Mouse (Mus musculus): ENCODE measurements at regions not wholly inside any gene's neighbourhood (a gene's known extent, or its start where the extent isn't known, plus 50 kb on each side); places are given as distances from the start of the nearest gene placed in this dataset.

DNA sequence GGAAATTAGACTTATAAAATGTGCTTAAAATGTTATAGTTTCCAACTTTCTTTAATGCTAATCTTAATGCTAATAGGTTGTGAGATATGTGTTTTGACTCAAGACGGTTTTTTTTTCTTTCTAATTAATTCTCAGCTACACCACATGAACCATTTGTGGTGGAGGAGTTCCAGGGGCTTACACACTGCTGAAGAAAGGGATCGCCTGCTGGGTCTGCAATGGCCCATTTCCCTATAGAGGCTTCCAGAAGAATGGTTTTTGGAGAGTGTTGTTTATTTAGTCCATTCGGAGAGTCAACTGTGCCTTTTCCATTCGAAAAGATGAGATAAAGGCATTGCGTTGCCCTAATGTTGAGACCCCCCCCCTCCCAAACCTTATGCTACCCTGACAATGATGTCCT is 125.6 kb upstream of the Mycn start:
- H3K27me3 ChIP-seq (ENCODE audit: control insufficient read depth, insufficient read depth, low read length) = no peaks in the 10 kb centered on the region
- no peaks in the 10 kb centered on the region for H3K9me3 ChIP-seq (replicated peaks; ENCODE audit: control insufficient read depth, low read length)
- H3K4me1 ChIP-seq (ENCODE audit: control insufficient read depth, insufficient read depth, low read length) = no peaks in the 10 kb centered on the region
- no peak overlapping the region for H3K4me2 ChIP-seq (ENCODE audit: low read depth, low read length)
- DNase-seq (ENCODE audit: low spot score) = no peak
- H3K4me3 ChIP-seq (ENCODE audit: low read depth, low read length) = no peak overlapping the region
- no peak overlapping the region for H3K27ac ChIP-seq (replicated peaks; ENCODE audit: low read depth, low read length)
- H3K36me3 ChIP-seq (replicated peaks; ENCODE audit: control insufficient read depth, insufficient read depth, low read depth, low read length) = no peaks in the 10 kb centered on the region
- no peak overlapping the region for H3K9ac ChIP-seq (replicated peaks; ENCODE audit: low read length)
- 60% methylated on average over 5 of the region's 5 CpGs for WGBS
- no peak for ATAC-seq (replicated peaks; ENCODE audit: insufficient number of reproducible peaks, low FRiP score, low TSS enrichment, low read depth)

DNA sequence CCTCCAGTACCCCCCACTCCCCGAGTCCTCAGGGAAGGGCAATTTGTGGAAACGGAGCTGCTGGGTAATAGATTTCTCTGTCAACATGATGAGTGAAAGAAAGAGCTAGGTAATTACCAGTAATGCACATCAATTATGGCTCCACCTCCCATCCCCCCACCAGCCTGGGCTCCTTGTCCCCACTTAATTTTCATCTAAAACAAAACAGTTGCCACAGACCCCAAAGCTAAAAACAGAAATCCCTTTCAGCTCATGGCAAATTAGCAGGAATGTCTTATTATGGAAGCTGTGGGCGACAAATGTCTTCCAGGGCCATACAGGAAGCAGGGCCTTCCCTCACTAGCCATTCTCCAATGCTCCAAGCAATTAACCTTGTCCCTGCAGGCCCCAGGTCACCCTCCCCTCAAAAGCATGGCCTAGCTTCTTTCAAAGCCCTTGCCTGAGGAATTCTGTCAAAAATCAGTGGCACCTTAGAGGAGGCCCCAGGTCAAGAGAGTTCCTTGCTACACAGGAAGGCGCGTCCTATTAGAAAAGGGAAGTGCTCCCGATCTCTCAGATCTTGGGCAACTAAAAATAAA is 125.0 kb upstream of the Mycn start:
- H3K27ac ChIP-seq (replicated peaks; ENCODE audit: low read depth, low read length) = no peak overlapping the region
- DNase-seq (ENCODE audit: low spot score) = peak; percentile 60

DNA sequence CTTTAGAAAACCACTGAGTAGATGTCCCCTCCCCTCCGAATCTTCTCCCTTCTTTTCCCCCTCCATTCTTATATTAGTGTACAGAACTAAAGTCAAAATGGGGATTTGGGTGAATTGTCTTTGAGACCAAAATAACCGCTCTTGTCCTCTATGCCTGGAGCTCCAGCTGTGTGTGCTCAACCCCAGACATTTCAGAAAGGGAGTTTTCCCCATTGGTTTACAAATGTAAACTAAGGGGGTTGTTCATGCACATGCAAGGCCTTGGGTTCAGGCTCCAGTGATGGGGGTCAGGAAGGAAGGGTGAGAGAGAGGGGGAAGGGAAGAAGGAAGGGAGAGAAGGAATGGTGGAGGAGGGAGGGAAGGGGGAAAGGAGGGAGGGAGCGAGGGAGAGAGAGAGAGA is 117.8 kb upstream of the Mycn start:
- Histone ChIP-seq H3K4me2 (ENCODE audit: low read depth, low read length) (no peak overlapping the region), H3K4me3 (ENCODE audit: low read depth, low read length) (no peak overlapping the region), H3K9ac (replicated peaks; ENCODE audit: low read length) (no peak overlapping the region), H3K36me3 (replicated peaks; ENCODE audit: control insufficient read depth, insufficient read depth, low read depth, low read length) (no peaks in the 10 kb centered on the region), H3K27ac (replicated peaks; ENCODE audit: low read depth, low read length) (no peak overlapping the region), H3K9me3 (replicated peaks; ENCODE audit: control insufficient read depth, low read length) (no peaks in the 10 kb centered on the region), H3K4me1 (ENCODE audit: control insufficient read depth, insufficient read depth, low read length) (no peaks in the 10 kb centered on the region), H3K27me3 (ENCODE audit: control insufficient read depth, insufficient read depth, low read length) (no peaks in the 10 kb centered on the region)
- DNase-seq (ENCODE audit: low spot score) (no peak), ATAC-seq (replicated peaks; ENCODE audit: insufficient number of reproducible peaks, low FRiP score, low TSS enrichment, low read depth) (no peak)
- WGBS = 80% methylated on average over 2 of the region's 3 CpGs

More for the DNA sequence above, 125.0 kb upstream of the Mycn start:
- Histone ChIP-seq H3K9ac (replicated peaks; ENCODE audit: low read length) (no peak overlapping the region), H3K9me3 (replicated peaks; ENCODE audit: control insufficient read depth, low read length) (no peaks in the 10 kb centered on the region), H3K4me2 (ENCODE audit: low read depth, low read length) (no peak overlapping the region), H3K4me1 (ENCODE audit: control insufficient read depth, insufficient read depth, low read length) (no peaks in the 10 kb centered on the region), H3K36me3 (replicated peaks; ENCODE audit: control insufficient read depth, insufficient read depth, low read depth, low read length) (no peaks in the 10 kb centered on the region), H3K27me3 (ENCODE audit: control insufficient read depth, insufficient read depth, low read length) (no peaks in the 10 kb centered on the region), H3K4me3 (ENCODE audit: low read depth, low read length) (no peak overlapping the region)
- 19% methylated on average over 6 of the region's 6 CpGs for WGBS
- ATAC-seq (replicated peaks; ENCODE audit: insufficient number of reproducible peaks, low FRiP score, low TSS enrichment, low read depth) = no peak

DNA sequence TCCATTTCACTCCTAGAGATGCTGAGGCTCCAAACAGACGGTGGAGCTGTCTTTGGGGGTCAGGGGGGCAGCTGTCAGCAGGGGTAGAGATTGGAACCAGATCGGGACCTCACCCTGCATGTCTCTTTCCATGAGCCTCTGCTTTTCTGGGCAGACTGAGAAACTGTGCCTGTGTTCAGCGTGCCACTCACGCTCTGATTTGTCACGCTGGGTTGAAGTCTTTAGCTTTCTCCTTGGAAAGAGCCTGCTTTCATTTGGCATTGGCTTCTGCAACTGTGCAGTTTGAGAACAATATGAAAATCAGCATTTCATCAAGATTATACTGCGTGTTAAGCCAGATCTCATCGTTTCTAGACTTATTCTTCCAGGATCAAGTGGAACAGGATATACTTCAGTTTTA is 114.5 kb upstream of the Mycn start:
- Histone ChIP-seq H3K27ac (replicated peaks; ENCODE audit: low read depth, low read length) (no peak overlapping the region), H3K4me1 (ENCODE audit: control insufficient read depth, insufficient read depth, low read length) (peaks cover 3% of the 10 kb centered on the region), H3K36me3 (replicated peaks; ENCODE audit: control insufficient read depth, insufficient read depth, low read depth, low read length) (no peaks in the 10 kb centered on the region), H3K27me3 (ENCODE audit: control insufficient read depth, insufficient read depth, low read length) (no peaks in the 10 kb centered on the region), H3K9ac (replicated peaks; ENCODE audit: low read length) (no peak overlapping the region), H3K4me3 (ENCODE audit: low read depth, low read length) (no peak overlapping the region), H3K4me2 (ENCODE audit: low read depth, low read length) (no peak overlapping the region), H3K9me3 (replicated peaks; ENCODE audit: control insufficient read depth, low read length) (no peaks in the 10 kb centered on the region)
- DNase-seq (ENCODE audit: low spot score) (no peak), ATAC-seq (replicated peaks; ENCODE audit: insufficient number of reproducible peaks, low FRiP score, low TSS enrichment, low read depth) (no peak)
- WGBS = 57% methylated on average over 7 of the region's 7 CpGs

DNA sequence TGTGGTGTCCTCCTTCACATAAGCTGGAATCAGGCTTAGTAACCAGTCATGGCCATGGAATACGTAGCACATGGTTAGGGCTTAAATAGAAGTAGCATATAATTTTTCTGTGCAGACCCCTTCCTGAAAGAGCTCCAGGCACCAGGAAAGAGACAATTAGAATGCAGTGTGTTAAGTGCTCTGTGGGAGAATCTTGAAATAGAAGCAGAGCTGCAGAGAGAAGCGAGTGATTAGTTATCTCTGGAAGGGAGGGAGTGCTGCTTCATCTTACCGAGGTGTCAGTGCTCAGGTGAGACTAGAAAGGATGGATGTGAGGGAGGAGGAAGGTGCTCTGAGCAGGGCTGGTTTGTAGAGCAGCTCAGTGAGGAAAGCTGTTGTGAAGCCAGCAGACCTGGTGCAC is 112.9 kb upstream of the Mycn start:
- DNase-seq (ENCODE audit: low spot score) (no peak), ATAC-seq (replicated peaks; ENCODE audit: insufficient number of reproducible peaks, low FRiP score, low TSS enrichment, low read depth) (no peak)
- H3K4me2 ChIP-seq (ENCODE audit: low read depth, low read length) = no peak overlapping the region
- H3K9ac ChIP-seq (replicated peaks; ENCODE audit: low read length) = no peak overlapping the region
- no peaks in the 10 kb centered on the region for H3K9me3 ChIP-seq (replicated peaks; ENCODE audit: control insufficient read depth, low read length)
- H3K4me1 ChIP-seq (ENCODE audit: control insufficient read depth, insufficient read depth, low read length) = peaks cover 5% of the 10 kb centered on the region
- H3K4me3 ChIP-seq (ENCODE audit: low read depth, low read length) = no peak overlapping the region
- no peaks in the 10 kb centered on the region for H3K27me3 ChIP-seq (ENCODE audit: control insufficient read depth, insufficient read depth, low read length)
- WGBS = 66% methylated on average over 3 of the region's 3 CpGs
- H3K36me3 ChIP-seq (replicated peaks; ENCODE audit: control insufficient read depth, insufficient read depth, low read depth, low read length) = no peaks in the 10 kb centered on the region
- no peak overlapping the region for H3K27ac ChIP-seq (replicated peaks; ENCODE audit: low read depth, low read length)

DNA sequence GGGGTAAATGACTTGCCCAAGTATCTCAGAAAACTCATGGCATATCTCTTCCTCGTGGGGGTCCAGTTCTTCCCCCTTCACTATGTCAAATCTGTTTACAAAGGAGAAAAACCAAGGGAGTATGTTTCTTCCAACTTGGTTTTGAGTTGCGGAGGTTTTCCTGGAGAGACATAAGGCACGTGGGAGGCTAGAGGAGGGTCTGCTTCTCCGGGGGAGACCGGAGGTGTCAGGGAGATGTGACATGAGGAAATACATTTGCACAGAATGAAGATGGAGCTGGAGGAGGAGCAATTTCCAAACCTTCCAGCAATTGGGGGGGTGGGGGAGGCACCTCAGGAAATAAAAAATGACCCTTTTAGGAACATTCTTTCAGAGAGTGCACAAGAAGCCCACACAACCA is 112.0 kb upstream of the Mycn start:
- Histone ChIP-seq H3K4me1 (ENCODE audit: control insufficient read depth, insufficient read depth, low read length) (peaks cover 6% of the 10 kb centered on the region), H3K4me2 (ENCODE audit: low read depth, low read length) (no peak overlapping the region), H3K27ac (replicated peaks; ENCODE audit: low read depth, low read length) (no peak overlapping the region), H3K36me3 (replicated peaks; ENCODE audit: control insufficient read depth, insufficient read depth, low read depth, low read length) (no peaks in the 10 kb centered on the region), H3K9ac (replicated peaks; ENCODE audit: low read length) (no peak overlapping the region), H3K9me3 (replicated peaks; ENCODE audit: control insufficient read depth, low read length) (no peaks in the 10 kb centered on the region), H3K27me3 (ENCODE audit: control insufficient read depth, insufficient read depth, low read length) (no peaks in the 10 kb centered on the region), H3K4me3 (ENCODE audit: low read depth, low read length) (no peak overlapping the region)
- ATAC-seq (replicated peaks; ENCODE audit: insufficient number of reproducible peaks, low FRiP score, low TSS enrichment, low read depth) = no peak
- WGBS = 71% methylated on average over 5 of the region's 5 CpGs
- no peak for DNase-seq (ENCODE audit: low spot score)

DNA sequence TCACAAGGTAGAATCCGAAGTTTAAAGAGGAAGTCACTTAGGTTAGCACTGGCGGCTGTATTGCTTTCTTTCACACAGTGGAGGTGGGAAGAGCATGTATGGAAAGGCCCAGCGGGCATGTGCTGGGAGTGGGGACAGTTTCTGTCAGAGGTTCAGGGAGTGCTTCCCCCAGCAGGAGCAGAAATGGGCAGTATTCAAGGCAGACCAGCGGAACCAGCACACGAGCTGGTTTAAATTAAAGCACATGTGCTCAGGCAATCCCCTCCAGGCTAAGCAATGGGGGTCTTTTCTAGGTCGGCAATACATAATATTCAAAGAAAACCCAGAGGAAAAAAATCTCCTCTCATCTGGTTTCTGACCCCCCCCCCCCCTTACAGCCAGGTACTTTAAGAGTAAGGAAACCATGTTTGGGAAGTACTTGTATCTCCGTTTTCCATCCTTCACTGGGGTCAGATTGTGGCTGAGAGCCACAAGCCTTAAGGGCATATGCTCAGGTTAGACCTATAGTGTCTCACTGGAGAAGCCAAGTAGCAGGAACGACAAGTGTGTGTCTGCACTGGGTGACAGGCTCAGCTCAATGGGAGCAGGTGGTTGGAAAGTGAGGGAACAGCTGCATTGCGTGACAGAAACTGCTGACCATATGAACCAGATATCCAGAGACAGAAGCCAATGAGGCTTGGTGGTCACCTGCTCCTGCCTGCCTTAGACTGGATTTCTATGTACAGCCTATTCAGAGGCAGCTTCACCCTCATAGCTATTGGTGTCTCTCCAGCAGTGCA is 111.3 kb upstream of the Mycn start:
- H3K27ac ChIP-seq (replicated peaks; ENCODE audit: low read depth, low read length) = no peak overlapping the region
- H3K4me3 ChIP-seq (ENCODE audit: low read depth, low read length) = no peak overlapping the region
- H3K9ac ChIP-seq (replicated peaks; ENCODE audit: low read length) = no peak overlapping the region
- no peaks in the 10 kb centered on the region for H3K27me3 ChIP-seq (ENCODE audit: control insufficient read depth, insufficient read depth, low read length)
- no peaks in the 10 kb centered on the region for H3K36me3 ChIP-seq (replicated peaks; ENCODE audit: control insufficient read depth, insufficient read depth, low read depth, low read length)
- DNase-seq (ENCODE audit: low spot score) (peak; percentile 64), ATAC-seq (replicated peaks; ENCODE audit: insufficient number of reproducible peaks, low FRiP score, low TSS enrichment, low read depth) (0 out of 2 replicates have a peak, but pooled peaks have one; percentile 24)
- H3K4me2 ChIP-seq (ENCODE audit: low read depth, low read length) = no peak overlapping the region
- peaks cover 7% of the 10 kb centered on the region for H3K4me1 ChIP-seq (ENCODE audit: control insufficient read depth, insufficient read depth, low read length)
- no peaks in the 10 kb centered on the region for H3K9me3 ChIP-seq (replicated peaks; ENCODE audit: control insufficient read depth, low read length)
- WGBS = 27% methylated on average over 9 of the region's 9 CpGs

DNA sequence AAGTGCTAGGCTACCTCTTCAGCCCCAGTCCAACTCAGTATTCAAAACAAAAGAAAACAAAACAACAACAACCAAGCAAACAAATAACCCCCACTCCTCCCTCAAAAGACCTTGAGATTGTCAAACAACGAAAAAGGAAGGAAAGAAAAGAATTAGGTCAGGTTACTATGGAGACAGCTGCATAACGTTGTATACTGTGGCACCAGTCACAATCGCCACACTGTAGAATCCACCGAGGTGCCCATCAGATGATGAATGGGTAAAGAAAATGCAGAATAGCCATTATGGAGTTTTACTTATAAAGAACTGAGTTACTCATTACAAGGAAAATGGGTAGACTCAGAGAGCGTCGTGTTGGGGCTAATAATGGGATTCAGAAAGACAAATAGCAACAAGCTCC is 110.5 kb upstream of the Mycn start:
- DNase-seq (ENCODE audit: low spot score) (no peak), ATAC-seq (replicated peaks; ENCODE audit: insufficient number of reproducible peaks, low FRiP score, low TSS enrichment, low read depth) (no peak)
- Histone ChIP-seq H3K4me3 (ENCODE audit: low read depth, low read length) (no peak overlapping the region), H3K9ac (replicated peaks; ENCODE audit: low read length) (no peak overlapping the region), H3K27me3 (ENCODE audit: control insufficient read depth, insufficient read depth, low read length) (no peaks in the 10 kb centered on the region), H3K4me1 (ENCODE audit: control insufficient read depth, insufficient read depth, low read length) (peaks cover 8% of the 10 kb centered on the region), H3K9me3 (replicated peaks; ENCODE audit: control insufficient read depth, low read length) (no peaks in the 10 kb centered on the region), H3K36me3 (replicated peaks; ENCODE audit: control insufficient read depth, insufficient read depth, low read depth, low read length) (no peaks in the 10 kb centered on the region), H3K27ac (replicated peaks; ENCODE audit: low read depth, low read length) (no peak overlapping the region), H3K4me2 (ENCODE audit: low read depth, low read length) (no peak overlapping the region; the same call in 1 of the 2 replicates)
- 65% methylated on average over 6 of the region's 6 CpGs for WGBS

All from embryonic facial prominence, embryonic 11.5 days (tissue).